Mouse (Mus musculus) layer of hippocampus, adult 9-10 months (tissue): Measurements from ENCODE around the gene Zpr1.
A peak's percentile ranks its signal among the peaks of the same experiment; 100 is the strongest.
"Not testable (repeated sequence)": the region's sequence is repeated elsewhere in the genome, so short reads cannot be mapped to it uniquely, and the experiment has no call there.

Experiments used
- DNase-seq: peaks from one replicate; pipeline ENCODE4 v3.0.0; 2022; ENCODE audit warnings: low spot score

Zpr1 gene

GRCm38 (mm10) chr9:46261131-46261530 lies 11.7 kb upstream of the Zpr1 start:
- DNase-seq: no peak

- no peak for DNase-seq
Measured at GRCm38 (mm10) chr9:46268343-46268873, 4.5 kb upstream of the Zpr1 start, which contains the start of gene Apoa5. TSS of gene Apoa5 (plus strand) at chr9:46268633.

GRCm38 (mm10) chr9:46269125-46269524 lies 3.7 kb upstream of the Zpr1 start:
- DNase-seq: no peak

GRCm38 (mm10) chr9:46270782-46271181 lies 2.1 kb upstream of the Zpr1 start:
- DNase-seq: no peak

GRCm38 (mm10) chr9:46272070-46272469 lies 794 bp upstream of the Zpr1 start:
- DNase-seq: no peak

GRCm38 (mm10) chr9:46274494-46274893 lies 1.6 kb downstream of the Zpr1 start:
- DNase-seq: no peak

- DNase-seq: peak; percentile 55
Measured at GRCm38 (mm10) chr9:46282631-46283436, 10.0 kb downstream of the Zpr1 start, which contains the start of gene Bud13. TSS of gene Bud13 (plus strand) at chr9:46283008.

- no peak for DNase-seq
Measured at GRCm38 (mm10) chr9:46298381-46298780, 25.5 kb downstream of the Zpr1 start.

- no peak for DNase-seq
Measured at GRCm38 (mm10) chr9:46302142-46302541, 29.3 kb downstream of the Zpr1 start.

- DNase-seq: no peak
Measured at GRCm38 (mm10) chr9:46309121-46309520, 36.3 kb downstream of the Zpr1 start.

GRCm38 (mm10) chr9:46314507-46314906 lies 41.6 kb downstream of the Zpr1 start:
- DNase-seq: no peak

- no peak for DNase-seq
Measured at GRCm38 (mm10) chr9:46314921-46315320, 42.1 kb downstream of the Zpr1 start.

GRCm38 (mm10) chr9:46315807-46316365 lies 43.0 kb downstream of the Zpr1 start:
- DNase-seq: no peak

- DNase-seq: no peak
Measured at GRCm38 (mm10) chr9:46316388-46316787, 43.5 kb downstream of the Zpr1 start.

GRCm38 (mm10) chr9:46316909-46317308 lies 44.0 kb downstream of the Zpr1 start:
- no peak for DNase-seq

- DNase-seq: no peak
Measured at GRCm38 (mm10) chr9:46317957-46318356, 45.1 kb downstream of the Zpr1 start.

- DNase-seq: not testable (repeated sequence)
Measured at GRCm38 (mm10) chr9:46319886-46320285, 47.0 kb downstream of the Zpr1 start, which contains the start of gene 4931429L15Rik. TSS of gene 4931429L15Rik (minus strand) at chr9:46319986.

- DNase-seq: no peak
Measured at GRCm38 (mm10) chr9:46320461-46320860, 47.6 kb downstream of the Zpr1 start.

- DNase-seq: no peak
Measured at GRCm38 (mm10) chr9:46326694-46327405, 54.0 kb downstream of the Zpr1 start.

- DNase-seq: no peak
Measured at GRCm38 (mm10) chr9:46327706-46328571, 55.1 kb downstream of the Zpr1 start.

GRCm38 (mm10) chr9:46328572-46329249 lies 55.8 kb downstream of the Zpr1 start:
- no peak for DNase-seq
